Mouse (Mus musculus) forebrain, embryonic 14.5 days (tissue): Measurements from ENCODE around the gene Cenpt. TPM values are rescaled to one million over a fixed set of nuclear protein-coding genes. Genes with fewer than 3 reads are reported as not detected.

Experiments
- ATAC-seq: fragments of 200-750 bp; cut with Nextera tagmentation; 2 replicates; pipeline ENCODE4 v1.8.0; 2017; ENCODE audit warnings: mild to moderate bottlenecking, moderate library complexity
- DNase-seq: peaks from one replicate; pipeline ENCODE4 v3.0.0-alpha.2; 2015; ENCODE audit warnings: low spot score
- H3K27ac ChIP-seq: fragments of 300-500 bp; sonication (generic); 2 replicates; pipeline ENCODE4 v1.5.1; 2014; ENCODE audit warnings: low read depth, mild to moderate bottlenecking, control low read depth, low read length, moderate library complexity
- H3K27me3 ChIP-seq: fragments of 300-500 bp; sonication (generic); replicated peaks from 2 replicates; pipeline ENCODE4 v1.6.1; 2014; ENCODE audit warnings: low read length, control low read depth, mixed read lengths; ENCODE audit not compliant: control insufficient read depth, insufficient read depth
- H3K36me3 ChIP-seq: fragments of 300-500 bp; sonication (generic); 2 replicates; pipeline ENCODE4 v1.6.1; 2014; ENCODE audit warnings: low read length, control low read depth; ENCODE audit not compliant: control insufficient read depth, insufficient read depth
- H3K4me1 ChIP-seq: fragments of 300-500 bp; sonication (generic); 2 replicates; pipeline ENCODE4 v1.6.1; 2014; ENCODE audit warnings: antibody characterized with exemption, low read length, control low read depth; ENCODE audit not compliant: control insufficient read depth, insufficient read depth
- H3K4me2 ChIP-seq: fragments of 300-500 bp; sonication (generic); 2 replicates; pipeline ENCODE4 v1.6.1; 2014; ENCODE audit warnings: mild to moderate bottlenecking, control low read depth, low read length
- H3K4me3 ChIP-seq: fragments of 300-500 bp; sonication (generic); 2 replicates; pipeline ENCODE4 v1.5.1; 2014; ENCODE audit warnings: low read depth, low read length, control low read depth
- H3K9ac ChIP-seq: fragments of 300-500 bp; sonication (generic); 2 replicates; pipeline ENCODE4 v1.6.1; 2014; ENCODE audit warnings: mild to moderate bottlenecking, low read length, control low read depth, moderate library complexity
- H3K9me3 ChIP-seq: fragments of 300-500 bp; sonication (generic); replicated peaks from 2 replicates; pipeline ENCODE4 v1.6.1; 2016; ENCODE audit warnings: low read length, control low read depth, mixed read lengths; ENCODE audit not compliant: control insufficient read depth
- WGBS: fragments of 180-500 bp; shearing (Covaris S2); extraction: QIAGEN DNeasy Blood & Tissue Kit; methylation state at CpG from one replicate; pipeline ENCODE4 v1.1.7; 2014; 5-methylcytosine and 5-hydroxymethylcytosine counted together
- polyA plus RNA-seq: library from polyadenylated mRNA; unstranded; fragments of >200 nt; fragmentation: Nextera tagmentation; extraction: Ambion mirVana; gene quantifications from 2 replicates; pipeline ENCODE4 v1.2.1, GENCODE M21; 2014

Gene Cenpt
- polyA plus RNA-seq, 1 experiment from 2014 or later, result 50.7 TPM

- DNase-seq, result peak; percentile 44
- Histone ChIP-seq H3K27me3 (no peaks in the 10 kb centered on the region), H3K9ac (peak overlapping the region; percentile 81), H3K4me3 (peak overlapping the region; percentile 70), H3K4me1 (peaks cover 23% of the 10 kb centered on the region), H3K27ac (peak overlapping the region; percentile 21; the same call in 1 of the 2 replicates), H3K4me2 (peak overlapping the region; percentile 98), H3K36me3 (peaks cover 7% of the 10 kb centered on the region; the same call in 1 of the 2 replicates), H3K9me3 (no peaks in the 10 kb centered on the region)
- WGBS, result under 1% methylated on average over 68 of the region's 71 CpGs
- peak; percentile 49 for ATAC-seq
Observed at GRCm38 (mm10) chr8:105855248-105856167, 2.4 kb upstream of the Cenpt start.

- DNase-seq, result peak; percentile 96
- H3K9ac ChIP-seq, result peak within 1 kb of the TSS; percentile 81
- H3K9me3 ChIP-seq, result no peaks in the 10 kb centered on the region
- peak within 1 kb of the TSS; percentile 70 for H3K4me3 ChIP-seq
- peak; percentile 92 for ATAC-seq
- H3K27me3 ChIP-seq, result no peaks in the 10 kb centered on the region
- peaks cover 7% of the 10 kb centered on the region; the same call in 1 of the 2 replicates for H3K36me3 ChIP-seq
- peak within 1 kb of the TSS; percentile 21; the same call in 1 of the 2 replicates for H3K27ac ChIP-seq
- H3K4me2 ChIP-seq, result peak within 1 kb of the TSS; percentile 98
- peaks cover 22% of the 10 kb centered on the region for H3K4me1 ChIP-seq
- under 1% methylated on average over 43 of the region's 43 CpGs for WGBS
Observed at GRCm38 (mm10) chr8:105854715-105855216, 1.7 kb upstream of the Cenpt start, which contains the start of gene Thap11. Gene Thap11 (plus strand): TSS chr8:105855132.

GRCm38 (mm10) chr8:105854303-105854702 lies 1.2 kb upstream of the Cenpt start:
- 31% methylated on average over 8 of the region's 8 CpGs for WGBS
- Histone ChIP-seq H3K27ac (no peak overlapping the region), H3K36me3 (peaks cover 12% of the 10 kb centered on the region), H3K4me3 (peak overlapping the region; percentile 70), H3K27me3 (no peaks in the 10 kb centered on the region), H3K9ac (peak overlapping the region; percentile 81; the same call in 1 of the 2 replicates), H3K4me1 (peaks cover 20% of the 10 kb centered on the region), H3K4me2 (peak overlapping the region; percentile 29), H3K9me3 (no peaks in the 10 kb centered on the region)
- no peak for DNase-seq
- ATAC-seq, result no peak

- H3K4me2 ChIP-seq, result no peak overlapping the region
- H3K9me3 ChIP-seq, result no peaks in the 10 kb centered on the region
- H3K4me3 ChIP-seq, result no peak overlapping the region
- no peak overlapping the region for H3K27ac ChIP-seq
- 81% methylated on average over 12 of the region's 12 CpGs for WGBS
- no peaks in the 10 kb centered on the region for H3K27me3 ChIP-seq
- peaks cover 18% of the 10 kb centered on the region for H3K4me1 ChIP-seq
- ATAC-seq (no peak), DNase-seq (no peak)
- peaks cover 24% of the 10 kb centered on the region for H3K36me3 ChIP-seq
- no peak overlapping the region for H3K9ac ChIP-seq
Observed at GRCm38 (mm10) chr8:105852146-105852729, 840 bp downstream of the Cenpt start.

GRCm38 (mm10) chr8:105851651-105852143 lies 1.4 kb downstream of the Cenpt start:
- Histone ChIP-seq H3K4me2 (peak overlapping the region; percentile 76), H3K36me3 (peaks cover 30% of the 10 kb centered on the region), H3K4me3 (peak overlapping the region; percentile 74), H3K27me3 (no peaks in the 10 kb centered on the region), H3K9me3 (no peaks in the 10 kb centered on the region), H3K4me1 (peaks cover 13% of the 10 kb centered on the region), H3K27ac (peak overlapping the region; percentile 72), H3K9ac (peak overlapping the region; percentile 82)
- WGBS, result under 1% methylated on average over 34 of the region's 34 CpGs
- DNase-seq (peak; percentile 98), ATAC-seq (peak; percentile 82)

- no peak for ATAC-seq
- peak overlapping the region; percentile 35 for H3K4me2 ChIP-seq
- H3K4me1 ChIP-seq, result peaks cover 6% of the 10 kb centered on the region
- no peak overlapping the region for H3K4me3 ChIP-seq
- H3K36me3 ChIP-seq, result peaks cover 41% of the 10 kb centered on the region
- no peaks in the 10 kb centered on the region for H3K9me3 ChIP-seq
- no peak overlapping the region for H3K27ac ChIP-seq
- WGBS, result 75% methylated on average over 7 of the region's 7 CpGs
- H3K9ac ChIP-seq, result 0 out of 2 replicates have a peak overlapping the region, but pooled peaks have one; percentile 29
- no peak for DNase-seq
- H3K27me3 ChIP-seq, result no peaks in the 10 kb centered on the region
Observed at GRCm38 (mm10) chr8:105850611-105851010, 2.5 kb downstream of the Cenpt start.

GRCm38 (mm10) chr8:105850014-105850413 lies 3.1 kb downstream of the Cenpt start:
- no peak overlapping the region for H3K4me2 ChIP-seq
- no peaks in the 10 kb centered on the region for H3K27me3 ChIP-seq
- peaks cover 6% of the 10 kb centered on the region for H3K4me1 ChIP-seq
- H3K36me3 ChIP-seq, result peaks cover 46% of the 10 kb centered on the region
- ATAC-seq (no peak), DNase-seq (no peak)
- H3K27ac ChIP-seq, result no peak overlapping the region
- H3K4me3 ChIP-seq, result no peak overlapping the region
- no peak overlapping the region for H3K9ac ChIP-seq
- H3K9me3 ChIP-seq, result no peaks in the 10 kb centered on the region
- 84% methylated on average over 4 of the region's 4 CpGs for WGBS

GRCm38 (mm10) chr8:105846678-105847077 lies 6.4 kb downstream of the Cenpt start:
- DNase-seq (no peak), ATAC-seq (no peak)
- WGBS, result 92% methylated on average over 11 of the region's 11 CpGs
- H3K9me3 ChIP-seq, result no peaks in the 10 kb centered on the region
- H3K4me3 ChIP-seq, result no peak overlapping the region
- peaks cover 67% of the 10 kb centered on the region for H3K36me3 ChIP-seq
- H3K4me2 ChIP-seq, result no peak overlapping the region
- H3K27ac ChIP-seq, result no peak overlapping the region
- no peaks in the 10 kb centered on the region for H3K27me3 ChIP-seq
- no peak overlapping the region for H3K9ac ChIP-seq
- peaks cover 6% of the 10 kb centered on the region for H3K4me1 ChIP-seq
